Mouse (Mus musculus) neural tube, embryonic 12.5 days (tissue): Measurements from ENCODE around the gene Macrod2. TPM values are rescaled to one million over a fixed set of nuclear protein-coding genes. Genes with fewer than 3 reads are reported as not detected.
A peak's percentile ranks its signal among the peaks of the same experiment; 100 is the strongest.

ENCODE experiments used
- ATAC-seq: fragments of 200-750 bp; cut with Nextera tagmentation; 2 replicates; pipeline ENCODE4 v1.8.0; 2017; ENCODE audit warnings: low read depth, mild to moderate bottlenecking, moderate TSS enrichment, moderate library complexity; ENCODE audit not compliant: low FRiP score
- H3K27ac ChIP-seq: fragments of 300-500 bp; sonication (generic); 2 replicates; pipeline ENCODE4 v1.5.1; 2016
- H3K27me3 ChIP-seq: fragments of 300-500 bp; sonication (generic); replicated peaks from 2 replicates; pipeline ENCODE4 v1.6.1; 2016; ENCODE audit warnings: mild to moderate bottlenecking
- H3K36me3 ChIP-seq: fragments of 300-500 bp; sonication (generic); 2 replicates; pipeline ENCODE4 v1.6.1; 2016; ENCODE audit warnings: mild to moderate bottlenecking
- H3K4me1 ChIP-seq: fragments of 300-500 bp; sonication (generic); 2 replicates; pipeline ENCODE4 v1.6.1; 2016
- H3K4me2 ChIP-seq: fragments of 300-500 bp; sonication (generic); replicated peaks from 2 replicates; pipeline ENCODE4 v1.6.1; 2016; ENCODE audit warnings: mild to moderate bottlenecking
- H3K4me3 ChIP-seq: fragments of 300-500 bp; sonication (generic); 2 replicates; pipeline ENCODE4 v1.5.1; 2016
- H3K9ac ChIP-seq: fragments of 300-500 bp; sonication (generic); 2 replicates; pipeline ENCODE4 v1.6.1; 2016; ENCODE audit warnings: mild to moderate bottlenecking
- H3K9me3 ChIP-seq: fragments of 300-500 bp; sonication (generic); 2 replicates; pipeline ENCODE4 v1.6.1; 2016; ENCODE audit warnings: mild to moderate bottlenecking
- WGBS: fragments of 180-500 bp; shearing (Covaris S2); methylation state at CpG from one replicate; pipeline ENCODE4 v1.1.7; 2016; 5-methylcytosine and 5-hydroxymethylcytosine counted together
- polyA plus RNA-seq: library from polyadenylated mRNA; unstranded; fragments of >200 nt; fragmentation: Nextera tagmentation; extraction: Ambion mirVana; gene quantifications from 2 replicates; pipeline ENCODE4 v1.2.1, GENCODE M21; 2016

Macrod2 gene
- polyA plus RNA-seq, 1 experiment from 2014 or later = 53.8 TPM

DNA sequence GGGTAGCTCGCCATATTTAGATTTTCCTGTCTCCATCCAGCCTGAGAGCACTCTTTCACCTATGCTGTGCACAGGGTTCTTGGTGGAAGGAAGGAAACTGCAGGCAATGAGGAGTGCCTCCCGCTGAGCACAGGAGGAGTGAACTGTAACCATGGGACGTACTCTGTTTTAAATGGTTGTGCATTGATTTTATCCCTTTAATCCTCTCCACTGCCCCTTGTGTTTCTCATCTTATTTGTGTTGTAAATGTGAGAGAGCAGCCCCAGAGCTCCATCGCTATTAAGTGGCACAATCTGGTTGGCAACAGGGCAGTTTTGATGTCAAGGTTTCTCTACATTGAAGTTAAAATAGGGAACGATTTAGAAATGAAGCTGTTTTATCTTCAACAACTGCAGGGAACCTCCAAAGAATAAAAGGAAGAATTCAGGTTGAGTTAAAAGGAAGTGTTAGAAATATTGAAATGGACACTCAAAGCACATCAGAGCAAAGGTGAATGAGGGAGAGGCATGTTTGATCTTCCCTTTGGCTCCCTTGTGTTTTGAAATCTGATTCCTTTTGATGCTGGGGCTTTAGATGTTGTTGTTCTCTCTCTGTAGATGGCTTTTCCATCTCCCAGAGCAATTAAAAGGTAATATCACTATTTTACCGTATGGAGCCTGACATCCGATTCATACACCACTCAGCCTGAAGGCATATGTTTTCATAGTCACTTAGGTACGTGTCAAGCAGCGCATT, 1467.6 kb downstream of the Macrod2 start:
- no peaks in the 10 kb centered on the region for H3K4me1 ChIP-seq
- no peak overlapping the region for H3K9ac ChIP-seq
- ATAC-seq = no peak
- H3K4me3 ChIP-seq = no peak overlapping the region
- 49% methylated on average over 9 of the region's 9 CpGs for WGBS
- no peak overlapping the region for H3K27ac ChIP-seq
- H3K36me3 ChIP-seq = no peaks in the 10 kb centered on the region
- H3K27me3 ChIP-seq = no peaks in the 10 kb centered on the region
- no peaks in the 10 kb centered on the region for H3K9me3 ChIP-seq
- H3K4me2 ChIP-seq = no peak overlapping the region

GRCm38 (mm10) chr2:141863628-141864165, 1468.6 kb downstream of the Macrod2 start:
- Histone ChIP-seq H3K27me3 (no peaks in the 10 kb centered on the region), H3K9ac (no peak overlapping the region), H3K27ac (no peak overlapping the region), H3K4me2 (no peak overlapping the region), H3K4me3 (no peak overlapping the region), H3K4me1 (no peaks in the 10 kb centered on the region), H3K9me3 (no peaks in the 10 kb centered on the region), H3K36me3 (no peaks in the 10 kb centered on the region)
- ATAC-seq = no peak
- WGBS = 59% methylated on average over 2 of the region's 2 CpGs

GRCm38 (mm10) chr2:141870930-141871329, 1475.8 kb downstream of the Macrod2 start:
- 93% methylated on average over 4 of the region's 4 CpGs for WGBS
- no peak overlapping the region for H3K27ac ChIP-seq
- no peak for ATAC-seq
- no peak overlapping the region for H3K4me2 ChIP-seq
- no peaks in the 10 kb centered on the region for H3K36me3 ChIP-seq
- no peak overlapping the region for H3K9ac ChIP-seq
- H3K4me3 ChIP-seq = no peak overlapping the region
- H3K4me1 ChIP-seq = no peaks in the 10 kb centered on the region
- no peaks in the 10 kb centered on the region for H3K27me3 ChIP-seq
- no peaks in the 10 kb centered on the region for H3K9me3 ChIP-seq

DNA sequence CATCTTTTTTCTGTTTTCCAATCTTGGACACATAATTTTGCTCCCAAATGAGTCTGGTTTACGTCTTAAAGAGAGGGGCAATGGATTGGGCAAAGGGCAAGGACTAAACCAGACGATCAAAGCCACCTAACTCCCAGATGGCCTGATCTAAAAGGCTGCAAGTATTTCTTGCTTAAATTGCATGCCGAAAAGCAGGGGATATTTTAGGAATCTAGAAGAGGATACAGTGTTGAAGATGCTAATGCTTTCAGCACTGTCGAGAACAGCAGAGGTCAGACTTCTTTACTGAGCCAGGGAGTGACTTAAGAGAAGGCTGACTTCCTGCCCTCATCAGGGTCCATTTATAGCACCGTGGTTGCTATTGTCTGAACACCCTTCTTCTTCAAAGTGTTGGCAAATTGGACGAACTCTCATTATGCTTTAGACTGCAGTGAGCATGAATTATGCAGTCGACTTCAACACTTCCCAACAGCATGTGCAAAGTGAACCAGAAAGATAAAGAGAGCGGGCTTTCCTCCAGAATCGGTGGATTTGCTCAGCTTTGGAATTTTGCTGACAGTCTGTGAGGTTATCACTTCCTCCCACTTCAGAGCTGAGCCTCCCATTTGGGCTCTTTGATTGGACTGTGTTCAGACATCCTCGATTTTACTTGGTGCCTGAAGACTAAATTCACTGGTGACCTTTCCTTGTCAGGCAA, 1481.2 kb downstream of the Macrod2 start:
- H3K4me3 ChIP-seq = no peak overlapping the region
- WGBS = 49% methylated on average over 10 of the region's 10 CpGs

DNA sequence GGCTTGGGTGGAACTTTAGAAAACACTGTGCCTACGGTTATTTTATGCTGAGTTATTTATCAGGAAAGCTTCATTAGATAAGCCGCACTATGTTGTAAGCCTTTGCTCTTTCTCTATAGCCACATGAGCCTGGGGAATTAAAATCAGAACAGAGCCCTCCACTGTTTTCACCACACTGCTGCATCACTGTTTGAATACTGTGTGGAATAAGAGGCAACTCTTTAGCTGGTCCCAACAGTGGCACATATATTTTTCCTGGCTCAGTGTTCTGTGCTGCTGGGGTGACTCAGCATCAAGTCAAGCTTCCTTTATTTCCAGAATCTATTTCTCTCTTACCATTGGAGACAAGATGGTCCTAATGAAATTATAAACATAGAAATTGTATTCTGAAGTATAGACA, 1481.8 kb downstream of the Macrod2 start:
- Histone ChIP-seq H3K9me3 (no peaks in the 10 kb centered on the region), H3K4me2 (no peak overlapping the region), H3K9ac (no peak overlapping the region), H3K27me3 (no peaks in the 10 kb centered on the region), H3K4me1 (no peaks in the 10 kb centered on the region), H3K27ac (no peak overlapping the region), H3K4me3 (no peak overlapping the region), H3K36me3 (no peaks in the 10 kb centered on the region)
- WGBS = 87% methylated on average over 2 of the region's 2 CpGs
- no peak for ATAC-seq

More for the DNA sequence above, 1481.2 kb downstream of the Macrod2 start:
- Histone ChIP-seq H3K4me2 (no peak overlapping the region), H3K27me3 (no peaks in the 10 kb centered on the region), H3K9ac (no peak overlapping the region), H3K36me3 (no peaks in the 10 kb centered on the region), H3K9me3 (no peaks in the 10 kb centered on the region), H3K27ac (no peak overlapping the region), H3K4me1 (no peaks in the 10 kb centered on the region)
- ATAC-seq = no peak

DNA sequence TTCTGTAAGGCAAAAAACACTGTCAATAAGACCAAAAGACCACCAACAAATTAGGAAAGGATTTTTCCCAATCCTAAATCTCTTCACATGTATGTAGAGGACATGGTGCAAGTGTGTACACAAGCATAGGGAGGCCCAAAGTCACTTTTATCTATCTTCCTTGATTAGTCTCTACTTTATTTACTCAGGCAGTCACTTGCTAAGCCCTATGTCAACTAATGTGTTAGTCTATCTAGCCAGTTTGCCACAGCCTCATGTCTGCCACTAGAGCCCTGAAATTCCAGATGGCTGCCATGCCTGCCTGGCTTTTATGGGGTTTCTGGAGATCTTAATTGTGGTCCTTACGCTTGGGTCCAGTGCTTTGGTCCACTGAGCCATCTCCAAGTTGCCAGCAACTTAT, 1483.4 kb downstream of the Macrod2 start:
- WGBS = 86% methylated on average over 1 of the region's 1 CpGs
- H3K4me2 ChIP-seq = no peak overlapping the region
- no peaks in the 10 kb centered on the region for H3K4me1 ChIP-seq
- no peak overlapping the region for H3K9ac ChIP-seq
- no peaks in the 10 kb centered on the region for H3K9me3 ChIP-seq
- no peaks in the 10 kb centered on the region for H3K36me3 ChIP-seq
- no peak overlapping the region for H3K4me3 ChIP-seq
- H3K27ac ChIP-seq = no peak overlapping the region
- no peaks in the 10 kb centered on the region for H3K27me3 ChIP-seq
- no peak for ATAC-seq

GRCm38 (mm10) chr2:141879711-141880110, 1484.6 kb downstream of the Macrod2 start:
- H3K27me3 ChIP-seq = no peaks in the 10 kb centered on the region
- H3K27ac ChIP-seq = no peak overlapping the region
- ATAC-seq = no peak
- no peaks in the 10 kb centered on the region for H3K36me3 ChIP-seq
- no peak overlapping the region for H3K4me3 ChIP-seq
- H3K9me3 ChIP-seq = no peaks in the 10 kb centered on the region
- no peak overlapping the region for H3K9ac ChIP-seq
- 71% methylated on average over 9 of the region's 9 CpGs for WGBS
- H3K4me1 ChIP-seq = no peaks in the 10 kb centered on the region
- H3K4me2 ChIP-seq = no peak overlapping the region

- Histone ChIP-seq H3K36me3 (no peaks in the 10 kb centered on the region), H3K27ac (no peak overlapping the region), H3K27me3 (no peaks in the 10 kb centered on the region), H3K4me3 (no peak overlapping the region), H3K4me1 (no peaks in the 10 kb centered on the region; the same call in 1 of the 2 replicates), H3K9me3 (no peaks in the 10 kb centered on the region), H3K4me2 (no peak overlapping the region), H3K9ac (no peak overlapping the region)
- ATAC-seq = no peak
- 52% methylated on average over 11 of the region's 11 CpGs for WGBS
Measured at GRCm38 (mm10) chr2:141886694-141887474, 1491.8 kb downstream of the Macrod2 start.

- H3K4me2 ChIP-seq = no peak overlapping the region
- H3K27me3 ChIP-seq = no peaks in the 10 kb centered on the region
- H3K36me3 ChIP-seq = no peaks in the 10 kb centered on the region
- H3K4me1 ChIP-seq = no peaks in the 10 kb centered on the region; the same call in 1 of the 2 replicates
- WGBS = 86% methylated on average over 2 of the region's 2 CpGs
- H3K27ac ChIP-seq = no peak overlapping the region
- no peaks in the 10 kb centered on the region for H3K9me3 ChIP-seq
- ATAC-seq = no peak
- no peak overlapping the region for H3K9ac ChIP-seq
- no peak overlapping the region for H3K4me3 ChIP-seq
Measured at GRCm38 (mm10) chr2:141889497-141889896, 1494.4 kb downstream of the Macrod2 start.

DNA sequence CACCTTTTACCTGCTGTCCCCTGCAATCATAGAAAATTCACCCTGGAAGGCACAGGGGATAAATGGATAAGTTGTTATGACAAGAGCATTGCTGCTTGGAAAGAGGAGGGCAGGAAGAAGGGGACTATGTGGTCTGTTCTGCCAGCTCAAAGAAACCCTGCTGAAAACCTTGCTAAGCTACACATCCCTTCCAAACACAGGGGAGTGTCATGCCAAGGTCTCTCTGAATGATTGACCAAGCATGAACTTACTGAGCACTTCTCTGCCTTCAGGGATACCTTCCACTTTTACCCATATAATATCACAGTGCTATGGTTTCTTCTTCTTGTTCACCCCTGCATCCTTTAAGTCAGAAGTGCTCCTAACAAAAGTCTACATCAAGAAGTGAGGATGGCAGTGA, 1502.8 kb downstream of the Macrod2 start:
- Histone ChIP-seq H3K9me3 (no peaks in the 10 kb centered on the region), H3K27ac (no peak overlapping the region), H3K4me2 (no peak overlapping the region), H3K36me3 (no peaks in the 10 kb centered on the region), H3K9ac (no peak overlapping the region), H3K4me3 (no peak overlapping the region), H3K4me1 (no peaks in the 10 kb centered on the region), H3K27me3 (no peaks in the 10 kb centered on the region)
- no peak for ATAC-seq

DNA sequence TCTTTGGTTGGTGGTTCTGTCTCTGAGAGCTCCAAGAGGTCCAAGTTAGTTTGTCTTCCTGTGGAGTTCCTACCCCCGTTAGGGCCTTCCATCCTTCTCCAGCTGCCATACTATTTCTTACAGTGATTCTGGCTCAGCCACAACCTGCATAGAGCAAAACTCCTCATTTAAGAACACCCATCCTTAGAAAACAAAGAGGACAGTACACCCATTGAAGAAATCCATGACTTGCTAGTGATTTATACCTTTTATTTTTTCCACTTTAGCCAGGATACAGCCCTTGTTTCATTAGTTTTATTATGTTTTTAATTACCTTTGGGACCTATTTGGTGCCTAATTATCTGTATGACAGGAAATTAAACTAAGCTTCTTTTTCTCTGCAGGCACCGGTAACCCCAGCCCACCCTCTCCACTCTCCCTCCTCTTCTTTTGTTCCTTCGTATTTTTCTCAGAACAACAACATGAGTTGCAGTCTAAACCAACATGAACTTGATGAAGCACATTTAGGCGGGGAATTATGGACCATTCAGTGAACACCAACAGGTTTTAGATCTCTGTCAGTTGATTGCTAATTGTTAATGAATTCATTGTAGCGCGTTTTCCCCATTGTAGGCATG, 1516.8 kb downstream of the Macrod2 start:
- H3K4me2 ChIP-seq = no peak overlapping the region
- no peaks in the 10 kb centered on the region for H3K36me3 ChIP-seq
- no peak overlapping the region for H3K9ac ChIP-seq
- 59% methylated on average over 6 of the region's 6 CpGs for WGBS
- H3K27ac ChIP-seq = no peak overlapping the region
- H3K4me3 ChIP-seq = no peak overlapping the region
- no peaks in the 10 kb centered on the region for H3K27me3 ChIP-seq
- H3K4me1 ChIP-seq = no peaks in the 10 kb centered on the region
- ATAC-seq = peak; percentile 54
- H3K9me3 ChIP-seq = no peaks in the 10 kb centered on the region

- Histone ChIP-seq H3K9ac (no peak overlapping the region), H3K4me1 (no peaks in the 10 kb centered on the region), H3K9me3 (no peaks in the 10 kb centered on the region), H3K4me3 (no peak overlapping the region), H3K27ac (no peak overlapping the region), H3K27me3 (no peaks in the 10 kb centered on the region), H3K36me3 (no peaks in the 10 kb centered on the region), H3K4me2 (no peak overlapping the region)
- no peak for ATAC-seq
- 71% methylated on average over 3 of the region's 3 CpGs for WGBS
Measured at GRCm38 (mm10) chr2:141913486-141913885, 1518.4 kb downstream of the Macrod2 start.
